Mouse (Mus musculus) liver, embryonic 11.5 days (tissue): Measurements from ENCODE around the gene Asic2. TPM values are rescaled to one million over a fixed set of nuclear protein-coding genes. Genes with fewer than 3 reads are reported as not detected.

Source experiments
- ATAC-seq: fragments of 200-750 bp; cut with Nextera tagmentation; replicated peaks from 2 replicates; pipeline ENCODE4 v1.8.0; 2017; ENCODE audit warnings: moderate number of reproducible peaks, mild to moderate bottlenecking, moderate TSS enrichment, moderate library complexity; ENCODE audit not compliant: low FRiP score
- DNase-seq: peaks from one replicate; pipeline ENCODE4 v3.0.0-alpha.2; 2017; ENCODE audit warnings: low spot score
- H3K27ac ChIP-seq: fragments of 300-500 bp; sonication (generic); 2 replicates; pipeline ENCODE4 v1.5.1; 2014; ENCODE audit warnings: mild to moderate bottlenecking, low read depth, low read length, control low read depth
- H3K27me3 ChIP-seq: fragments of 300-500 bp; sonication (generic); replicated peaks from 2 replicates; pipeline ENCODE4 v1.6.1; 2014; ENCODE audit warnings: low read length, mixed read lengths; ENCODE audit not compliant: control insufficient read depth, insufficient read depth
- H3K36me3 ChIP-seq: fragments of 300-500 bp; sonication (generic); 2 replicates; pipeline ENCODE4 v1.6.1; 2014; ENCODE audit warnings: mild to moderate bottlenecking, low read length, moderate library complexity, mixed read lengths; ENCODE audit not compliant: control insufficient read depth, insufficient read depth
- H3K4me1 ChIP-seq: fragments of 300-500 bp; sonication (generic); replicated peaks from 2 replicates; pipeline ENCODE4 v1.6.1; 2014; ENCODE audit warnings: low read length, mixed read lengths; ENCODE audit not compliant: control insufficient read depth, insufficient read depth
- H3K4me2 ChIP-seq: fragments of 300-500 bp; sonication (generic); 2 replicates; pipeline ENCODE4 v1.6.1; 2014; ENCODE audit warnings: mild to moderate bottlenecking, control low read depth, moderate library complexity
- H3K4me3 ChIP-seq: fragments of 300-500 bp; sonication (generic); 2 replicates; pipeline ENCODE4 v1.5.1; 2014; ENCODE audit warnings: low read depth, low read length, control low read depth
- H3K9ac ChIP-seq: fragments of 300-500 bp; sonication (generic); 2 replicates; pipeline ENCODE4 v1.6.1; 2014; ENCODE audit warnings: low read depth, low read length, control low read depth
- H3K9me3 ChIP-seq: fragments of 300-500 bp; sonication (generic); 2 replicates; pipeline ENCODE4 v1.6.1; 2016; ENCODE audit warnings: low read length, inconsistent platforms, mixed read lengths; ENCODE audit not compliant: control insufficient read depth
- WGBS: fragments of 180-500 bp; shearing (Covaris S2); extraction: QIAGEN DNeasy Blood & Tissue Kit; methylation state at CpG from one replicate; pipeline ENCODE4 v1.1.7; 2014; 5-methylcytosine and 5-hydroxymethylcytosine counted together
- polyA plus RNA-seq: library from polyadenylated mRNA; unstranded; fragments of >200 nt; fragmentation: Nextera tagmentation; extraction: Ambion mirVana; gene quantifications from 2 replicates; pipeline ENCODE4 v1.2.1, GENCODE M21; 2014

The Asic2 gene
- polyA plus RNA-seq, 1 experiment from 2014 or later, result 0.27 TPM

DNA sequence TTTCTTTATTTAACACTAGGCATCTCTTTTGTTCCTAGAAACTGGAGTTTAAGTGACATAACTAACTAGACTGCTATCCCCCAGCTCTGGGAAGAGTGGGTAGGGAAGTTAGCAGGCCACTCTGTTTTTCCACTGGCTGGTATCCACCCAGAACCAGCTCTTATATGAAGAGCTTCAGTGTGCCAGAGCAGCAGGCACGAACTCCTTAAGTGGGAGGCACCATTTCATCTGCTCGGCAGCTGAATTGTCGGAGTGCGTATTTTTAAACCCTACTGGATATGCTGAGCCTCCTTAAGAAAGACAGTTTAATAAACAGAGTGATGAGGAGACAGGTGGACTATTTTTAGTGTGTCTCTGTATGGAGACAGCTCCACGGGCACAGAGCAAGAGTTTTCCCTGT lies 475.9 kb downstream of the Asic2 start:
- Histone ChIP-seq H3K9me3 (no peaks in the 10 kb centered on the region), H3K36me3 (no peaks in the 10 kb centered on the region), H3K27ac (no peak overlapping the region), H3K4me2 (no peak overlapping the region), H3K9ac (no peak overlapping the region), H3K4me3 (no peak overlapping the region), H3K4me1 (no peaks in the 10 kb centered on the region), H3K27me3 (no peaks in the 10 kb centered on the region)
- DNase-seq (no peak), ATAC-seq (no peak)
- 75% methylated on average over 5 of the region's 5 CpGs for WGBS

DNA sequence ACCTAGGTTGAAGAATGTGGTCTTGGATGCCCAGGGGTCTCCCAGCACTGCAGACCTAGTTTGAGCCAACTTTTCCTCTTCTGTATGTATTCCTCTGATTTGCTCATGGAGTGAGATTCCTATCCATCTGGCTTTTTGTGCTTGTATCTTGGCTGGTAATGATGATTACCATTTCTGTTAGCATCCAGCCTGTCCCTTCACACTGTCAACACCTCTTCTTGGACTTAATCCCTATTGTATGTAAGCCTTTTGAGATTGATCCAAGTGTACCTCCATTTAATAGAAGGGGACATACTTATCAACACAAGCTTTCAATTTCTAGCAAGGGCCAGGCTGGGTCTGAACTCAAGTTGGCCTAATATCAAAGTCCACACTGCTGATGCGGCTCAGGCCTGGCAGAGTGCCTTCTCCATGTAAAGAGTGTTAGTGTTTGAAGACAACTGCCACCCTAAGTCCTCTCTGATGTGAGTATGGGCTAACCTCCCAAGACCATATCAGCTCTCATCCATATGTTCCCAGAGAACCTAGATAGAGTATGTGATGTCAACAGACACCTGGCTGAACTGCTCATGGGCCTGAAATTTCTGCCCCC lies 479.0 kb downstream of the Asic2 start:
- H3K4me2 ChIP-seq, result no peak overlapping the region
- no peak overlapping the region for H3K27ac ChIP-seq
- no peaks in the 10 kb centered on the region for H3K27me3 ChIP-seq
- WGBS, result 74% methylated on average over 1 of the region's 1 CpGs
- ATAC-seq (no peak), DNase-seq (no peak)
- H3K36me3 ChIP-seq, result no peaks in the 10 kb centered on the region
- no peaks in the 10 kb centered on the region for H3K9me3 ChIP-seq
- H3K4me1 ChIP-seq, result no peaks in the 10 kb centered on the region
- H3K4me3 ChIP-seq, result no peak overlapping the region
- no peak overlapping the region for H3K9ac ChIP-seq

DNA sequence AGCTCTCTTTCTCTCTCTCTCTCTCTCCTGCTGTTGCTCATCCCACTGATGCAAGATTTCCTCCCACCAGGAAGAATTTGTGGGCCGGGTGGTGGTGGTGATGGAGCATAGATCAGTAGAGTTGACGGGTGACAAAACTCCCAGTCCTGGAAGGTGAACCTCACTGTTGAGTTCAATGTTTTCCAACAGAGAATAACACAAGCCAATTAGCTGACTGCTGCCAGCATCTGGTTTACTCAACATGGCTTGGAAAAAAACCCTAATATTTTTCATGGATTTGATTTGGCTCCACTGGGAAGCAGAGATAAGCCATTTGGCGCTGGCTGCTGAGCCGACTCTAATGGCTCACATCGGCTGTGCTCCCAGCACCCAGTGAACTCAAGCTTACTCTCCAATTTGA lies 479.6 kb downstream of the Asic2 start:
- H3K9ac ChIP-seq, result no peak overlapping the region
- H3K4me1 ChIP-seq, result no peaks in the 10 kb centered on the region
- 86% methylated on average over 5 of the region's 5 CpGs for WGBS
- H3K4me2 ChIP-seq, result no peak overlapping the region
- no peaks in the 10 kb centered on the region for H3K36me3 ChIP-seq
- DNase-seq, result no peak
- H3K4me3 ChIP-seq, result no peak overlapping the region
- H3K27me3 ChIP-seq, result no peaks in the 10 kb centered on the region
- no peak for ATAC-seq
- no peak overlapping the region for H3K27ac ChIP-seq
- no peaks in the 10 kb centered on the region for H3K9me3 ChIP-seq

DNA sequence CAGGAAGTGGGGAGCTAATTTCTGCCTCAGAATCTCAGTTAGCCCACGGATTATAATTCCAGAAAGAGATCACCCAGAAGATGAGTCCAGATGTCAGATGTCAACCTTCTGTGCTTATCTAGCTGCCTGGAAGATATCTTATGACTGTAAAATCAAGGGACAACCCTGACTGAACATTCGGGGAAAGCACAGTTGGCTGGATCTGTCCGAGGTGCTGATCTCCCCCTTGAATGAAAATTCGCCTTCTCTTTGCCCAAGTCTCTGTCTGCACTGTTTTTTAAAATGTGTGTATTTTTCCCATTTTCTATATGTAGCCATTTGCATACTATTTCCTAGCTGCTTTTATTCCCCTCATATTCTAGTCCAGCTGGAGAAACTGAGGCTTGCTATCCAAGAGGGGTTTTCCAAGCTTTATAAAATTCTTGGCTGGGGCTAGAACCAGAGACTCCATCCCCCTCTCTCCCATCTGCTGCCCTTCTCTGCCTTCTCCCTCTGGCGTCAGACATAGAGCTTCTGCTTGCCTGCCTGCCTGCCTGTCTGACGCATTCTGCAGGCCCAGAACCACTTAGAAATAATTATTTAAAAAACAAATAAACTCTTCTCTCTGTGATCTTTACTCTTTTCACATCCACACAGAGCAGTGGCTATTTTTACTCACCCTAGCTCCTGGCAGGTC lies 481.9 kb downstream of the Asic2 start:
- no peaks in the 10 kb centered on the region for H3K4me1 ChIP-seq
- H3K4me2 ChIP-seq, result no peak overlapping the region
- no peak overlapping the region for H3K9ac ChIP-seq
- H3K27me3 ChIP-seq, result no peaks in the 10 kb centered on the region
- no peak overlapping the region for H3K27ac ChIP-seq
- DNase-seq (no peak), ATAC-seq (no peak)
- H3K36me3 ChIP-seq, result no peaks in the 10 kb centered on the region
- WGBS, result 18% methylated on average over 6 of the region's 6 CpGs
- H3K9me3 ChIP-seq, result no peaks in the 10 kb centered on the region
- no peak overlapping the region for H3K4me3 ChIP-seq

DNA sequence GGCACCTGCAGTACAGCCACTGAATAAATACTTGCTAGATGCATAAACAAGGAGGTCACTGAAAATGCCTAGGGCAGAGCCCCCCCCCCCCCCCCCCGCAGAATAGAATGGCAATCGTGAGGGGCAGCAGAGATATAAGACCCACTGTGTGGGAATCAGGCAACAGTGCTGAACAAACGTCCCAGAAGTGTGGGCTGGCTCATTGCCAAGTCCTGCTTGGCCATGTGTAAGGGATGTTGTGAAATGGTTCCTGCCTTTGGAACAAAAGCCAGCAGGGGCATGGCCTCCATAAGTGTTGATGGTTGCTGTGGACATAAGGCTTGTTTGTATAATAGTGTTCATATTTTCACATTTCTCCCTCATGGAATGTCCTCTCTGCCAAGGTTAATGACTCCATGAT lies 487.1 kb downstream of the Asic2 start:
- Histone ChIP-seq H3K36me3 (no peaks in the 10 kb centered on the region), H3K27me3 (no peaks in the 10 kb centered on the region), H3K4me1 (no peaks in the 10 kb centered on the region), H3K4me3 (no peak overlapping the region), H3K4me2 (no peak overlapping the region), H3K9ac (no peak overlapping the region), H3K27ac (no peak overlapping the region), H3K9me3 (no peaks in the 10 kb centered on the region)
- ATAC-seq, result no peak
- no peak for DNase-seq
- 51% methylated on average over 3 of the region's 3 CpGs for WGBS

GRCm38 (mm10) chr11:81476231-81476630 lies 492.0 kb downstream of the Asic2 start:
- no peaks in the 10 kb centered on the region for H3K4me1 ChIP-seq
- no peak for DNase-seq
- no peaks in the 10 kb centered on the region for H3K27me3 ChIP-seq
- no peak overlapping the region for H3K4me3 ChIP-seq
- no peak for ATAC-seq
- H3K4me2 ChIP-seq, result no peak overlapping the region
- no peak overlapping the region for H3K9ac ChIP-seq
- no peak overlapping the region for H3K27ac ChIP-seq
- H3K36me3 ChIP-seq, result no peaks in the 10 kb centered on the region
- no peaks in the 10 kb centered on the region for H3K9me3 ChIP-seq

DNA sequence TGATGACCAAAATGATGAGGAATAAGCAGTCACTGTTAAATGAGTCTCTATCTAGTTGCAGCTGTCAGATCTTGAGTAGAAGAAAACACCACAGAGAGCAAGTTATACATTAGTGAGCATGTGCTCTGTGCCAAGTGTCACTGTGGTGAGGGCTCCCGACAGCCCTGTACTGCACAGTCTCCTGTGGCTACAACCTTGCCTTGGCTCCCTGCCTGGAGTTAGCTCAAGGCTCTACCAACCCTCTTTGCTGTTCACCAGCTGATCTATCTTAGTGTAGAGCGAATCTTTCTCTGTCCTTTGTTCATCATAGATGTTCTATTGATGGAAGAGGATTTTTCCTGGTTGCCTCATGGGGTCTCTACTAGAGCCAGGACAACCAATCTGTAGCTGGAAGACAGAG lies 494.1 kb downstream of the Asic2 start:
- no peaks in the 10 kb centered on the region for H3K4me1 ChIP-seq
- no peak overlapping the region for H3K4me2 ChIP-seq
- no peaks in the 10 kb centered on the region for H3K9me3 ChIP-seq
- H3K36me3 ChIP-seq, result no peaks in the 10 kb centered on the region
- DNase-seq (no peak), ATAC-seq (no peak)
- no peak overlapping the region for H3K27ac ChIP-seq
- WGBS, result 70% methylated on average over 2 of the region's 2 CpGs
- H3K9ac ChIP-seq, result no peak overlapping the region
- H3K27me3 ChIP-seq, result no peaks in the 10 kb centered on the region
- no peak overlapping the region for H3K4me3 ChIP-seq

GRCm38 (mm10) chr11:81462199-81462598 lies 506.1 kb downstream of the Asic2 start:
- Histone ChIP-seq H3K9me3 (no peaks in the 10 kb centered on the region), H3K4me2 (no peak overlapping the region), H3K4me3 (no peak overlapping the region), H3K36me3 (no peaks in the 10 kb centered on the region), H3K9ac (no peak overlapping the region), H3K4me1 (no peaks in the 10 kb centered on the region), H3K27me3 (no peaks in the 10 kb centered on the region), H3K27ac (no peak overlapping the region)
- 11% methylated on average over 5 of the region's 5 CpGs for WGBS
- ATAC-seq (no peak), DNase-seq (no peak)

DNA sequence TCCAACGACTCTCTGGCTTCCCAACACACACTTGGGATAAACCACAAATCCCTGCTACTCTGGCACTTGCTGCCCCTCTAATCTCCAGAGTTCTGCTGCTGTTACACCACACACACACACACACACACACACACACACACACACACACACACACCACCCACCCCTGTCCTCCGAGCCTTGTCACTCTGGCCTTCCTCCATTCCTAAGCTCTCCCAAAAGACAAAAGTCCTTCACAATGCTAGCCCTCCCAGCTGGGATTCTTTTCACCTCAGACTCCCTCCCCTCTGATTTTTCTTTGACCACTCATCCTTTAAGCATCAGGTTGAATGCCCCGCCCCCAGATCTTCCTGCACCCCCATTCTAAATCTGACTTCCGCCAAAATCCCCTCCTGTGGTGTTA lies 506.5 kb downstream of the Asic2 start:
- H3K9me3 ChIP-seq, result no peaks in the 10 kb centered on the region
- ATAC-seq, result no peak
- 29% methylated on average over 4 of the region's 4 CpGs for WGBS
- H3K27me3 ChIP-seq, result no peaks in the 10 kb centered on the region
- H3K4me1 ChIP-seq, result no peaks in the 10 kb centered on the region
- no peak overlapping the region for H3K4me3 ChIP-seq
- no peak for DNase-seq
- H3K36me3 ChIP-seq, result no peaks in the 10 kb centered on the region
- H3K4me2 ChIP-seq, result no peak overlapping the region
- no peak overlapping the region for H3K27ac ChIP-seq
- no peak overlapping the region for H3K9ac ChIP-seq
